Mouse (Mus musculus) retina, adult 2 months (tissue): ENCODE measurements around the gene 2810004N23Rik.
"Not testable (repeated sequence)": the region's sequence is repeated elsewhere in the genome, so short reads cannot be mapped to it uniquely, and the experiment has no call there.

Source experiments
- DNase-seq: peaks from one replicate; pipeline ENCODE4 v3.0.0-alpha.2; 2012; ENCODE audit warnings: low read depth, low spot score

Gene 2810004N23Rik

DNA sequence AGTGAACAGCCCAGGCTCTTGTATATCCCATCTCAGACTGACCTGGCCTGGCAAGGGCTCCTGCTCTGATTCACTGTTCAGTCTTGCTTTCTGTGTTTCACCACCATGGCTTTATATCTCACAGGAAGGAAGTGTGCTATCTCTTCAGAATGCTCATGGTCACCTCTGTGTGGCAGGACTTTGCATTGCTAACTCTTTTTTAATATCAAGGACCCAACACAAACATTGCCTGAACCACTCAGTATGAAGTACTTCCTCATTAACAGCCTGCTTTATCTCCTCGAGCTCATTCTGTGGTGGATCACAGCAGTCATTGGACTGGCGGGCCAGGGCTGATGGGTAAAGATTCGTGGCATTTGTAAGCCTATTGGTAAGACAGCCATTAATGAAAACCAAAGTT, 3.7 kb upstream of the 2810004N23Rik start:
- DNase-seq = no peak

DNA sequence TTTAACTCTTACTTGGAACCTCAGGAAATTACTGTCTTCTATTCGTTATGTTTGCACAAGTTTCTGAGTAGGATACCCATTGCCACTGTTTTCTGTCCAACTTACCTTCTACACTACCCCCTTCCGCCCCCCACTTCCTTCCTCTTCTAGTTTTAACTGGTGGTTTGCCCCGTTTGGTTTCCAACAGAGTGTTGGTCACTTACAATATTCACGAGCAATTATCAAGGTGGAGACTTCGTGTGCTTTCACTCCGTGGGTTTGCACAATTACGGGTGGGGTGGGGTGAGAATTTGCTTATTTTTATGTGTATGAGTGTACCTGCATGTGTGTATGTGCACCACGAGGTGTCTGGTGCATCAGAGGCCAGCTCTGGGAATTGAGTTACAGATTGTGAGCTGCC, 809 bp upstream of the 2810004N23Rik start:
- DNase-seq = no peak

DNA sequence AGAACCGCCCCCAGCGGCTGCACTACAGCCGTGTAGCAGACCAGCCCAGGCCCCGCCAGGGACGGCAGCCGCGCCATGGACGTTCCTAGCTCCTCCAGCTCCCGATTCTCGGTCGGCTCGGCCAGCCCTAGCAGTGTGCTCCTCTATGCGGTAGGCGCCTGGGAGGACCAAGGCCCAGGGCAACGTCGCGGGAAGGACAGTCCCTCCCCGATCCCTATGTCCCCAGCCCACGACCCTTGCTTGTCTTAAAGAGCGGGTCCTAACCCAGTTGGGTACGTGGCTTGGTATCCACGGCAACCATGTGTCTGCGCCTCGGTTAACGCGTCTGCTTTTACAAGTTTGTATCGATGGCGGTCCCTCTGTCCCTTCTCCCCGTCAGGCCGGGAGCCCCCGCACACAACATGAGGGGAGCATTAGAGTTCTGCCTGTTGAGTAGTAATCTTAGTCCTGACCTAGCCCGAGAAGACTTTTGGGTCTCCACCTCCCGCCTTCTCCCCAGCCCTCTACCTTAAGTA, 300 bp upstream of the 2810004N23Rik start:
- no peak for DNase-seq

DNA sequence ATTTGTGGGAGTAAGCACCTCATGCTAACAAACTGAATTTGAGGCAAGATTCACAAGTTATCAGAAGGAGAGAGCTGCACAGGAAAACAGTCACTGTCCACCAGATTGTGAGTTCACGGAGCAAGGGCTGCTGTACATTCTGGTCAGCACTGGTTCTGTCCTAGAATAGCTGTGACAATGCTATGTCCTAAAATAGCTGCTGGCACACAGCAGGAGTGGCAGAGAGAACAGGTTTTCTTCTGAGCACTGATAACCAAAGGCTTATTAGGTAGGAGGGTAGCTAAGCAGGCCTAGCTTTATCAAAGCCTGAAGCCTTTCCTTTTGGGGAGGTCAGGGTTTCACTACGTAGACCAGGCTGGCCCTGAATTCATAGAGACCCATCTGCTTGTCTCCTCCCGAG, 2.7 kb downstream of the 2810004N23Rik start:
- DNase-seq = no peak

DNA sequence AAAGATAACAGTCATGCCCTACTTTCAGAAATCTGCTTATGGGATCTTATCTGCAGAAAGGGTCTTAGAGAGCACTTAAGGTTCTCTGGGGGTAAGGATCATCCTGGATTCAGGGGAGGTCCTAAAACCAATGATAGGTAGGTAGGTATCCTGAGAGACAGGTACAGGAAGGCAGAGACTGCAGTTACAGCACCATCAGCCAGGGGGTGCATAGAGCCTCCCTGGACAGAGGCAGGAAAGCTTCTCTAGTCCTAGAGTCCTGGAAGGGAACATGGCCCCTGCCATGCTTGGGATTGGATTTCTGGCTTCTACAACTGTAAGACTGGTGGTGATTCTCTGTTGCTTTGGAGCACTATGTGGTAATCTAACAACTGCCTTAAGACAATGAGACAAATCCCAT, 3.5 kb downstream of the 2810004N23Rik start:
- DNase-seq = no peak

DNA sequence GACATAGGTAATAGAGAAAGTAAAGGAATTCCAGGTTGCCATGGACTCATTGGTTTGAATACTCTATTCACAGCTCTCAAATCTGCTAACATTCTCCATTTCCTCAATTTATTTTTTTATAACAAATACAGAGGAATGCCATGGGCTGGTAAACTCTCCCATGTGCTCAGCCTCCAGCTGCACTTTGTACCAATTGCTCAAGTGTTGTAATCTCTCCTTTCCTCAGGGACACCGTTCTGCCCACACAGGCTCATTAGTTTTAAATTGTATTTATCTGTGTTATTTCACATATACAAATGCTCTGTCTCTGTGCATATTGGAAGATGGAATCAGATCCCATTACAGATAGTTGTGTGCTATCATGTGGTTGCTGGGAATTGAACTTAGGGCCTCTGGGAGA, 9.4 kb downstream of the 2810004N23Rik start:
- no peak for DNase-seq

DNA sequence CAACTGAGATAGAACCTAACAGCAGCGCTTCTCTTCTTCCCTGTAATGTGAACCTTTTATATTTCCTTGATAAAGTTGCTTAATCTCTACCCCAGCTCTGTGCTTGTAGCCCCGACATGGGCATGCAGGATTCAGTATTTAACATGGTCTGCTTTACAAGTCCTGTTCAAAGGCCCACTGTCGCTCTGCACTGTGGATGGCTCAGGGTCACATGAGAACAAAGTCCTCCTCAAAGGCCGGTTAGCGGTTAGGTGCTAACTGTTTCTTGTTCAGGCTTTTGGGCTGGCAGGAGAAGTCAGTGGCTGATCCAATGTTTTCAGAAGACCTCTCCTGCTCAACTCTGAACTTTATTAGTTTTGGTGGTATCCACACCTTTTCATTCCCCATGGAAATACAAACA, 17.3 kb downstream of the 2810004N23Rik start:
- no peak for DNase-seq

DNA sequence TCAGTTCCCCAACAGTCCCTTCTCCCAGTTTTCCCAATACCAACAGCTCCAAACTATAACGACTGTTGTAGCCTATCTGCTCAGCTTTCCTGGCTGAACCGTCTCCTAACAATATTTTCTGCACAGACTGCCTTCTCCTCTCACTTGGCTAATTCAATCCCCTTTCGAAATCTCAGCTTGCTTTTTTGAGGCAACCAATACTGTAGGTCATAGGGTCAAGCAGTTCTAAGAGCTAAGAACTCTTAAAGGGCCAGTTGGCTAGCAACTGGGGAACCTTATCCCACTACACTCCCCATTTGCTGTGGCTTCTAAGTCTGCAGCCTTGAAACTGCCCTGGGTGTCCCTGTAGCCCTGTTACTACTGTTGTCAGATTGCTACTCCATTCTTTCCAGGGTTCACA, 17.8 kb downstream of the 2810004N23Rik start:
- no peak for DNase-seq

DNA sequence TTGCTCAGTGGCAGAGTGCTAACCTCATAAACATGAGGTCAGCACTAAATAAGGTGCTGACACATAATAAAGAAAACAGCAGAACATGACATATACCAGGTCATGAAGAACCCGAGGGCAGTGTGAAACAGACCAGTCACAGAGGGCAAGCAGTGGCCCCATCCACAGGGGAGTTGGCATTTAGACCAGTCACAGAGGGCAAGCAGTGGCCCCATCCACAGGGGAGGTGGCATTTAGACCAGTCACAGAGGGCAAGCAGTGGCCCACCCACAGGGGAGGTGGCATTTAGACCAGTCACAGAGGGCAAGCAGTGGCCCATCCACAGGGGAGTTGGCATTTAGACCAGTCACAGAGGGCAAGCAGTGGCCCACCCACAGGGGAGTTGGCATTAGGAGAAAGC, 20.0 kb downstream of the 2810004N23Rik start:
- DNase-seq = not testable (repeated sequence)

DNA sequence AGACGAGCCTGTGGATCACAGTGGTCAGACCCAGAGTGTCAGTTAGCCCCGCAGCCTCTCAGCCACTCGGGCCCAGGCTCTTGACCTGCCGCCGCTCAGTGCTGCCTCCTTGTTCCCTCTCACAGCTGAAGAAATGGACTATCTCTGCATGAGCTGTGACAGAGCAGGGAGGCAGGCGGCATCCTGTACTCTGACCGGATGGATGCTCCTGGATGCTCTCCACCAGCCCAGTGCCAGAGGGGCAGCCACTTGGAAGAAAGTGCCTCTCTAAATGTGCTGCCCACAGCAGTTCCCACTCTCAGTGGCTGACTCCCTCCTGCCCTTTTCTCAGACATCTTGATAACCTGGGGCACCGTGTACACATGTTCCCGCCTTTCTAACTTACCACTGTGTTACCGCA, 21.1 kb downstream of the 2810004N23Rik start:
- DNase-seq = no peak

DNA sequence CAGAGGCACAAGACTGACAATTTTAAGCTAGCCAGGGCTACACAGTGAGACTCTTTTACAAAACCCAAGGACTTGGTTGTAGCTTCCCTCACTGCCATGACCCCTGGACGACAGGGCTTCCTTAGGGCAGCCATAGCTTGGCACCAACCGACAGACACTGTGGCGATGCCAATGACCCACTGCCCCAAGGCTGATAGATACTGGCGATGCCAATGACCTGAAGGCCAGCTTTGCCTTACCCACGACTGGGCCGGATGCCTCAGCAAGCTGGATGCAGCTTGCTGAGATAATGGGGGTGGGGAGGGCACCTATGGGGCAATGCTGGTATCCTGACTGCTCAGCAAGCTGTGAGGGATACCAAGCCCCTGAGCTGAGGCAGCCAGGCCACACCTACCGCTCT, 22.0 kb downstream of the 2810004N23Rik start:
- no peak for DNase-seq

DNA sequence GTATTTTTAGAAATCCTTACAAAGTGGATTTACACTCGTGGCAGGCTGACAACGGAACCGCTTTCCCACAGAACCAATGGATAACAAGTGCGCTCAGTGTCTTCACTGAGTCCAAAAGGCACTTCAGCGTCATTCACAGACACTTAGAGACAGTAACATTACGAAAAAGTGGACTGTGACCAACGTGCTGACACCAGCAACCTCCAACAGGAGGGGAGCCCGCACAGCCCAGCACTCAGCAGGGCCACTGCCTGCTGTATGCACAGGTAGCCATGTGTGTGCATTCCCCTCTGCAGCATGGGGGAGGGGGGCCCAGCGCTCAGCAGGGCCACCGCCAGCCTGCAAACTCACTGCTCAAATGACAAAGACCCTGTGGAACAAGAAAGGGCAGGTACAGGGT, 23.5 kb downstream of the 2810004N23Rik start:
- DNase-seq = no peak

DNA sequence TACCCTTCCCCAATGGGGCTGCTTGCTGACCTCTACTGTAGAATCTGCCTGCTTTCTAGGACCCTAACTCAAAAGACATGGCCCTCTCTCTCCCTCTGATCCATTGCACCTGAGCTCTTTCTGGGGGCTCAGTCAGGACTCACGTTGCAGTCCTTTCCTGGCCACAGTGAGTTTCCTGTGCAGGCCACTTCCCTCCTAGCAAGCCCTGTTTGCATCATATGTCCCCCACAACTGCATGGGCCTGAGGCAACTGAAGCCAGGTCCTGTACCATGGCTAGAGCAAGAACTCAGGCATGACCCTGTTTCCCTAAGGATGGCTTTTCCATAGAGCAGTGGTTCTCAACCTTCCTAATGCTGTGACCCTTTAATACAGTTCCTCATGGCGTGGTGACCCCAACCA, 25.0 kb downstream of the 2810004N23Rik start:
- DNase-seq = no peak

DNA sequence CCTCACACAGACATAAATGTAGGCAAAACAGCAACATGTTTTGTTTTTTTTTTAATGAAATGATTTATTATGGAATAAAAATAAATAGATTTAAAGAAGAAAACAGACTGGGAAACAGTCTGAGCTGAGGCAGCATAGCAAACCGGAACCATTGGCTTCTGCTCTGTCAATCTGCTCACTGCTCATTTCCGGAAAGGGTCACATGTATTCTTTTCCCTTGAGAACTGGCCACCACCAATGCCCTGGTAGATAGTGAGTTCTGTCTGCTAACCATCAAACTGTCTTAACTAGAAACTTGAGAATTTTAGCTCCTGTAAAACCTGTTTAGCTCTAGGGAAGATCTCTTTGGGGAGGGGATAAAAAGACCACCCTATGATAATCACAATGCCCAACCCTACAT, 26.0 kb downstream of the 2810004N23Rik start:
- no peak for DNase-seq

DNA sequence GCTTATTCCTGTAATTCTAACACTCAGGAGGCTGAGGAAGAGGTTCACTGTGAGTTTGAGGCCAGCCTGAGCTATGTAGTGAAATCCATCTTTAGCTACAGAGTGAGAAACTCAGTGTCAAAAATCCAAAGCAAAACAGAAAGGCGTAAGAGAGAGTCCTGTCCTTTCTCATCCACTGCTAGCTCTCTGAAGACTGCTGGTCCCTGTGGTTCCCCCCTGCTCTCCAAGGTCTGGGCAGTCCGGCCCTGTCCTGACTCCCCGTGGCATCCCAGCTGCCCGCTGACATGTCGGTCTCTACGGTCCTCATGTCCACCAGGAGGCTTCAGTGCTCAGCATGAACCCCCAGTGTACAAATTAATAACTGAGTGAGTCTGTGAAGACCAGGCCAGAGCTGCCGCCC, 26.6 kb downstream of the 2810004N23Rik start:
- no peak for DNase-seq

DNA sequence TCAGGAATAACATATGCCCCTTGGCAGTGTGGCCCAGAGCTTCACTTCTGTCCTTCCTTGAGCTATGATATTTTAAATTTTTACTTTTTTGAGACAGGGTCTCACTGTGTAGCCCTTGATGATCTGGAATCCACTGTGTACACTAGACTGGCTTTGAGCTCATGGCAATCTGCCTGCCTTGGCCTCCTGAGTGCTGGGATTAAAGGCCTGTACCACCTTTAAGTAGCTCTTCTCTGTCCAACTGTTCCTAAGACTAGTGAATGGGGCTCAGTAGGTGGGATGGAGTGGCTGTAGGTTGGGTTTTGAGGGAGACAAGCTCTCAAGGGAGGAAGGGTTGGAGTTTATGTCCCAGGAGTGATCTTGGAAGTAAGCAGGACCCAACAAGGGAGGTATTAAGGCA, 27.1 kb downstream of the 2810004N23Rik start:
- DNase-seq = no peak

DNA sequence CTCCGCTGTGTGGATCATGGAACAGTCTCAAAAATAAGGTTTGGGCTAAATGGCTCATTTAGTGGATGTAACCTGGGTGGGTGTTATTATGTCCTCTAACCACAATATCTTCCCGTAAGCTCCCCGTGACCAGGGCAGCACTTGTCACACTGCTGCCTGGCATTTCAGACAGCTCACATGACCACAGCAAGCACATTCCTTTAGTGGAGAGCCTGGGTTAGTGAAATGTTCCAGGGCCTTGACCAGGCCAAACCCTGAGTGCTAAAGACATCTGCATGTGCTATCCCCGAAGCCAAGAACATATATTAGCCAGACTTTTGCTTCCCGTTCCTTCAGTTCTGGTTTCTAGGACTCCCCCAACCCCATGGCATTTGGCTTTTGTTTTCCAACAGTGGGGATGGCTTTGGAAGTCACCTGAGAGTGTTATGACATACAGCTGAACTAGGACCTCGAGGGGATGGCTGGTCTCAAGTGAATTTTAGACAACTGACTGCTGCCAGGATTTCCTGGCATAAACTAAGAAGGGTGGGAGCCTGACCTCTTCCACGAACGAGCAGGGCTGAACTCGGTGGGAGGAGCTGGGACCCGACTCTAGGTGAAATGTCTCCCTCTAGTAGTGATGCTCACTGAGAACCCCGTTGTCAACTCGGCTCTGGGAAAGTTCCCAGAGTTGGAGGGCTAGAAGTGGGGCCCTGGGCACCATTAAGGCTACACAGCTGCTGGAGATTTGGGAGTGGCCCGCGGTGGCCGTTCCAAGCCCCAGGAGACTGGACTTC, 29.3 kb downstream of the 2810004N23Rik start:
- DNase-seq = no peak

DNA sequence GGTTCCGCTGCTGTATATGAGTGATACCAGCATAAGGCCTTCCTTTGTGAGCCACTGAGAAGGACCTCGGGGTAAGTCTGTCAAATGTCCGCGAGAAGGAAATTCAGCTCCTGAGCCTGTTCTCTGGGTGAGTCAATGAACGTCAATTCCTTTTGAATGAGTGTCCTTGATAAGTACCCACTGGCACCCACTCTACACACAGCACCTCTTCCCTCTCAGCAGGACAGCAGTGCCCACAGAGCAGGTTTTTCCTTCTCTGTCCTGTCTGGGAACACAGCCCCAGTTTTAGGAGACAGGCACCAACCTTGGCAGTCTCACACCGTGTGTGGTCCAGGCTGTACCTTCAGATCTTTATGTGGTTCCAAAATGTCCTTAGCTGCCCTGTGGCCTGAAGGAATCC, 31.0 kb downstream of the 2810004N23Rik start:
- DNase-seq = no peak

DNA sequence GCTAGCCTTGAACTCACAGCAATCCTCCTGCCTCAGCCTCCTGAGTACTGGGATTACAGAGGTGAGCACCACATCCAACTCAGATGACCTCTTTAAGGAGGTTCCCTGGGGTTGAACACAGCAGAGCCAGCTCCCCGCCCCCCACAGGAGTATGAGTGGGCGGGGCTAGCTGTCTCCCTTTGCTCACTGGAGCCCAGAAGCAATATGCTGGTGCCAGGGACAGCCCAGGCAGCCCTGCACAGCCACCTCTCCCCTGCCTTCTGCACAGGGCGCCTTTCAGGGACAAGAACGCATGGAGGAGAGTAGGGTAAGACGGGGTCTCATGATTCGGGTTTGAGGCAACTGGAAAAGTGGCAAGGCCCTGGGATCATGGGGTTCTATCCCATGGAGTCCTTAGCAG, 31.4 kb downstream of the 2810004N23Rik start:
- DNase-seq = no peak

DNA sequence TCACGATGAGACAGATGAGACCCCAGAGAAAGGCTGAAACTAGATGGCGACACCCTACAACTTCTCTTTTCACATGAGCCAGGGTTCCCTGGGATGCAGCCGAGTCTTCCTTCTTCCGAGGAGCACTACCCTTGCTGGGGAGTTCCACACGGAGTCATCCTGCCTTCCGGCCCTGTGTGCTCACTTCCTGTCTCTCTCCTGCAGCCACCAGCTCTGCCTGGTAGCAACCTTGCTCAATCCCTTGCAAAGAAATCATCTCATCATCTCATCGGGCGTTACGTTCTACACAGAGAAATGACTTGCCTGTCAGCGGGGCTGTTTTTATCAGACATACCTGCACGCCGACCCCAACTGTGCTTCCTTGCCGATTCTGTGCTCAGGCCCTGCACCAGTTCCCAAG, 32.9 kb downstream of the 2810004N23Rik start:
- DNase-seq = no peak

DNA sequence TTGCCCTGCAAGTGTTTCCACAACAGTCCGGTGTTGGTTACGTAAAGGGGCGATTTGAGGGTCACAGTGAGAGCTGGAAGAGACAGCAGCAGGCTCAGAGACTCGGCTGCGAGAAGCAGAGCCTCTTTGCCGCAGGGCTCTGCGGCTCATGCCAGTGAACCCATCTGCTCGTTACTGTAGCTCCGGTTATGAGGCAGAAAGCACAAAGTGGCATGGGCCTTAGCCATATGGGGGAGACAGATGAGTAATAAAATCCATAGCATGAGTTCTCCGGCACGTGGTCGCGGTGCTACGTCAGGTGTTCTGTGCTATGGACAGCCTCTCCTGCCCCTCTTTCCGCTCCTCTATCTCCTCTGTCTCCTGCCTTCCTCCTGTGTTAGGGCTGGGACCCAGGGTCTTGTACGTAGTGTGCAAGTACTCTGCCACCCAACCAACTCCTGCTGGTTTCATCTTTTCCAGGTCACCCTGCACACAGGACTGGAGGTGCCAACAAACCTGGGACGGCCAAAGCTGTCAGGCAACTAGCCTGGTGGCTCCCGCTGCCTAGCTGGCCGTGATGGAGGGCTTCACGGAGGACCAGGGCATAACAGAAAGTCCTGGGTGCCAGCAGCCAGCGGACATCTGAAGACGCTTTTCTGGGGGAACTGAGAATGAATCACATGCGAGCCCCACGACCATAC, 34.2 kb downstream of the 2810004N23Rik start:
- DNase-seq = no peak

DNA sequence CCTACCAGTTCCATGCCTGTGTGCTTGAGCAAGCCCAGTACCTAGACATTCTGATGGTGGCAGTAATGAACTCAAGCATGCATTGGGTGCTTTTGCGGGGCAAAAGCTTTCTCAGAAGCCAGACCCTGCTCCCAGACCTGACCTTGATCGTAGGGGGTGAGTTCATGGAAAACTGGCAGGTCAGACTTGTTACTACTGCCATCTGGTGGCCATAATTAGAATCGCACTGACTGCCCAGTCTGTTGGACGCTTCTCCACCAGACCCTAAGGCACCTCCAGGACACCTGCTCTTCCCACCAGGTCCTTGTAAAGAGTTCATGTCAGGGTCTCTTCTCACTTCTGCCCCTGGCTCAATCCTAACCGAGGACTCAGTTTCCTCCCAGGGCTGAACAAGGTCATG, 35.5 kb downstream of the 2810004N23Rik start:
- DNase-seq = peak; percentile 51

DNA sequence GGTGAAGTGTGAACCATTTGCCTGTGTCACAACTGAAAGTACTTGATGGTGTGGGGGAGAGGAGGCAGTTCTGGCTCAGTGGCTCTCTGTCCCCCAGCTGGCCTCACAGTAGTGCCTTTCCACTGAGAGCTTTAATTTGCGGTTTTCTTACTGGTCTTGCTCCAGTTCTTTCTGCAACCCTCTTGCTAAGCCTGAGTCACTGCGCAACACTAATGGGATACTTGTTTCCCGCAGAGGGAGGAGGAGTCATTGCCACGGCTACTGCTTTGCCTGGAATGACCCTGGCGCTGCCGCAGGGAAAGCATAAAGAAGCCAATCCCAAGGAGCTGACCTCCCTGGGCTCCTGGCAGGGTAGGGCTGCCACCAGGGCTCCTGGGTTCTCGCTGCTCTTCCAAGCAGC, 36.3 kb downstream of the 2810004N23Rik start:
- no peak for DNase-seq
